Mouse (Mus musculus) cortical plate, adult 2 months (tissue): ENCODE results near the gene 0610009B22Rik.

Source experiments
- CTCF ChIP-seq: fragments of 200-500 bp; IDR thresholded peaks from 2 replicates; pipeline ENCODE4 v1.5.1; 2011; ENCODE audit warnings: mild to moderate bottlenecking, control low read depth, low read length; ENCODE audit not compliant: insufficient read depth; ENCODE audit errors: extremely low read depth
- POLR2A ChIP-seq: fragments of 200-500 bp; IDR thresholded peaks from 2 replicates; pipeline ENCODE4 v1.6.1; 2011; ENCODE audit warnings: mild to moderate bottlenecking, low read length, control low read depth; ENCODE audit not compliant: insufficient read depth; ENCODE audit errors: extremely low read depth

DNA sequence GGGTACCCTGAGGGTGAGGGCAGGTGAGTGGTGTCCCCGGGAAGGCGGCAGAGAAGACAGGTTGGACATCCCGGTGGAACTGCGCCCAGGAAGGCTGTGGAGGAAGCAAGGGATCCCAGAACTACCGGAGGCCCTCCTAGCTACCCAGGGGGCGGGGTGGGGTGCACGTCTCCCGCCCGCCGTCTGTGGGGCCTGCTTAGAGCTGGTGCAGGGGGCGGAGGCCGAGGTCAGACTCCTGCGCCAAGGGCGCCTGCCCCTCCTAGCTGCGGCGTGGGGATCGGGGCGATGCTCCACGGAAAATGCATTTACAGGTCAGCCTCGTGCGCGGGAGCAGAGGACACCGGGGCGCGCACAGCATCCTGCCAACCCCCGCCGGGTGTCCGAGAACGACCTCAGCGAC, 38.4 kb downstream of the 0610009B22Rik start:
- TF ChIP-seq POLR2A (no peak), CTCF (no peak)
